19 mouse cellular contexts compared by ENCODE assay signal in the genomic region with DNA sequence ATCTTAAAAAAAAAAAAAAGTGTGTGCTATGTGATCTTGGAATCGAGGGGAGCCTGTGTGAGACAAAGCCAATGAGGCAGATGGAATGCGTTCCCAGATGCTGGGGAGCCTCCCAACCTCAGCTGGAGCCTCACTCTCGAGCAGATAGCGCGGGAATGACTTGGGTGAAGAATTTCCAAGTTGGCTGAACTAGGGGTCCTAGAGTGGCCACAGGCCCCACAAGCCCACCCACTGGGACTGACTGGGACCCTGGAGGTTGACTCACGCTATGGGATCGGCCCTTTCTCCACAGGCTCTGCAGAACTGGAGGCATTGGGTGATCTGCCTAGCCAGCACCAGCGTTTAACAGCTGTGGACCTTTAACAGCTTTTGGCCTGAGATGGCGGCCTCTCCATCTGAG. TPM values are rescaled to one million over a fixed set of nuclear protein-coding genes. Genes with fewer than 3 reads are reported as not detected.
A peak's percentile ranks its signal among the peaks of the same experiment; 100 is the strongest.
DNase-seq lines count a peak whose midpoint lies in the region; ATAC-seq and TF ChIP-seq lines count a peak whose summit lies in the region.
"Had no signal": no experiment of that assay in that cellular context is flagged by ENCODE, and none has a peak within 500 bp of the region (broad histone marks: within the 10 kb centered on the region; RNA-seq: fewer than 3 reads in every experiment).

No protein-coding gene starts in this region.

- H3K9ac ChIP-seq in forebrain, embryonic 15.5 days (replicated peaks) = no peak overlapping the region
- H3K9ac ChIP-seq in forebrain, embryonic 13.5 days = no peak overlapping the region
- no peak overlapping the region for H3K9ac ChIP-seq in midbrain, embryonic 11.5 days (ENCODE audit: low read length)
- H3K9ac ChIP-seq in midbrain, postnatal 0 days (replicated peaks; ENCODE audit: low read length, poor library complexity, severe bottlenecking) = no peak overlapping the region
- H3K9ac ChIP-seq in stomach, embryonic 16.5 days (ENCODE audit: low read length) = no peak overlapping the region
- H3K9ac ChIP-seq: liver, embryonic 12.5 days; lung, embryonic 14.5 days; midbrain, embryonic 15.5 days had no signal

- H3K4me1 ChIP-seq in forebrain, embryonic 15.5 days = peaks cover 32% of the 10 kb centered on the region
- H3K4me1 ChIP-seq in forebrain, embryonic 13.5 days = peaks cover 42% of the 10 kb centered on the region
- peaks cover 5% of the 10 kb centered on the region; the same call in 1 of the 2 replicates for H3K4me1 ChIP-seq in midbrain, embryonic 11.5 days (ENCODE audit: control insufficient read depth, insufficient read depth, low read length)
- H3K4me1 ChIP-seq in midbrain, postnatal 0 days (ENCODE audit: insufficient read depth, low read length) = peaks cover 11% of the 10 kb centered on the region; the same call in 1 of the 2 replicates
- H3K4me1 ChIP-seq in heart, embryonic 10.5 days = peaks cover 38% of the 10 kb centered on the region
- H3K4me1 ChIP-seq in stomach, embryonic 16.5 days (ENCODE audit: control insufficient read depth, insufficient read depth, low read length) = peaks cover 33% of the 10 kb centered on the region

- no peak overlapping the region for H3K4me3 ChIP-seq in forebrain, embryonic 15.5 days
- H3K4me3 ChIP-seq in forebrain, embryonic 13.5 days = no peak overlapping the region
- H3K4me3 ChIP-seq in midbrain, embryonic 11.5 days (ENCODE audit: low read depth, low read length) = no peak overlapping the region
- no peak overlapping the region for H3K4me3 ChIP-seq in midbrain, postnatal 0 days (ENCODE audit: low read depth, low read length)
- H3K4me3 ChIP-seq in heart, embryonic 10.5 days = no peak overlapping the region
- no peak overlapping the region for H3K4me3 ChIP-seq in stomach, embryonic 16.5 days (replicated peaks; ENCODE audit: low read length)
- H3K4me3 ChIP-seq: erythroblast, embryonic 14.5 days; liver, embryonic 12.5 days had no signal

- WGBS in forebrain, embryonic 15.5 days = 81% methylated on average over 9 of the region's 9 CpGs
- WGBS in forebrain, embryonic 13.5 days = 85% methylated on average over 9 of the region's 9 CpGs
- 85% methylated on average over 9 of the region's 9 CpGs for whole genome bisulfite sequencing in midbrain, embryonic 11.5 days
- WGBS in midbrain, postnatal 0 days = 89% methylated on average over 9 of the region's 9 CpGs
- WGBS in heart, embryonic 10.5 days = 70% methylated on average over 9 of the region's 9 CpGs
- WGBS in stomach, embryonic 16.5 days = 69% methylated on average over 9 of the region's 9 CpGs

- ATAC-seq in forebrain, embryonic 15.5 days (replicated peaks) = no peak
- ATAC-seq in forebrain, embryonic 13.5 days = no peak
- ATAC-seq in midbrain, embryonic 11.5 days (ENCODE audit: low FRiP score) = no peak
- no peak for ATAC-seq in midbrain, postnatal 0 days (ENCODE audit: low FRiP score)
- no peak for ATAC-seq in stomach, embryonic 16.5 days (ENCODE audit: insufficient read depth, low FRiP score)
- ATAC-seq: liver, embryonic 12.5 days had no signal

- H3K27me3 ChIP-seq in forebrain, embryonic 15.5 days = no peaks in the 10 kb centered on the region
- H3K27me3 ChIP-seq in forebrain, embryonic 13.5 days = no peaks in the 10 kb centered on the region
- no peaks in the 10 kb centered on the region for H3K27me3 ChIP-seq in midbrain, embryonic 11.5 days (ENCODE audit: control insufficient read depth, insufficient read depth, low read length)
- H3K27me3 ChIP-seq in midbrain, postnatal 0 days (ENCODE audit: insufficient read depth, low read length) = no peaks in the 10 kb centered on the region
- H3K27me3 ChIP-seq in heart, embryonic 10.5 days (ENCODE audit: insufficient read depth, poor library complexity, severe bottlenecking) = 0 out of 2 replicates have a peak, but pooled peaks cover 6% of the 10 kb centered on the region
- no peaks in the 10 kb centered on the region for H3K27me3 ChIP-seq in stomach, embryonic 16.5 days (ENCODE audit: control insufficient read depth, insufficient read depth, low read length)
- H3K27me3 ChIP-seq: midbrain, embryonic 15.5 days had no signal

- DNase-seq in midbrain, embryonic 11.5 days (ENCODE audit: low spot score, missing footprints) = peak; percentile 39
- DNase-seq in midbrain, postnatal 0 days (ENCODE audit: low spot score) = no peak
- DNase-seq in heart, embryonic 10.5 days (ENCODE audit: low spot score) = no peak
- no peak for DNase-seq in embryo, embryonic 10.5 days (ENCODE audit: low spot score)
- no peak for DNase-seq in liver
- DNase-seq: cerebellum, adult 9-10 months; kidney, adult 2 months; kidney, postnatal 14 days; lung, embryonic 14.5 days; thymus, postnatal 25 days had no signal

- H3K9me3 ChIP-seq in forebrain, embryonic 15.5 days = no peaks in the 10 kb centered on the region
- H3K9me3 ChIP-seq in forebrain, embryonic 13.5 days (replicated peaks) = 0 out of 2 replicates have a peak, but pooled peaks cover 3% of the 10 kb centered on the region
- no peaks in the 10 kb centered on the region for H3K9me3 ChIP-seq in midbrain, embryonic 11.5 days (ENCODE audit: control insufficient read depth, low read length)
- no peaks in the 10 kb centered on the region for H3K9me3 ChIP-seq in midbrain, postnatal 0 days (ENCODE audit: low read length)
- no peaks in the 10 kb centered on the region for H3K9me3 ChIP-seq in heart, embryonic 10.5 days
- no peaks in the 10 kb centered on the region for H3K9me3 ChIP-seq in stomach, embryonic 16.5 days (replicated peaks; ENCODE audit: control insufficient read depth, low read length)
- H3K9me3 ChIP-seq: midbrain, embryonic 15.5 days had no signal

- no peak for TF ChIP-seq CTCF in midbrain, postnatal 0 days (IDR thresholded peaks at IDR 0.05)

- no peaks in the 10 kb centered on the region for H3K36me3 ChIP-seq in forebrain, embryonic 15.5 days
- H3K36me3 ChIP-seq in forebrain, embryonic 13.5 days (ENCODE audit: poor library complexity, severe bottlenecking) = no peaks in the 10 kb centered on the region
- no peaks in the 10 kb centered on the region for H3K36me3 ChIP-seq in midbrain, embryonic 11.5 days (ENCODE audit: control insufficient read depth, insufficient read depth, low read length)
- no peaks in the 10 kb centered on the region for H3K36me3 ChIP-seq in midbrain, postnatal 0 days (ENCODE audit: insufficient read depth, low read length)
- H3K36me3 ChIP-seq in heart, embryonic 10.5 days = no peaks in the 10 kb centered on the region
- H3K36me3 ChIP-seq in stomach, embryonic 16.5 days (ENCODE audit: control insufficient read depth, insufficient read depth, low read length) = no peaks in the 10 kb centered on the region
- H3K36me3 ChIP-seq: liver, embryonic 12.5 days; midbrain, embryonic 15.5 days had no signal

- H3K27ac ChIP-seq in forebrain, embryonic 15.5 days (replicated peaks) = peak overlapping the region; percentile 46; the same call in 1 of the 2 replicates
- no peak overlapping the region for H3K27ac ChIP-seq in forebrain, embryonic 13.5 days
- no peak overlapping the region for H3K27ac ChIP-seq in midbrain, embryonic 11.5 days (ENCODE audit: low read depth, low read length)
- H3K27ac ChIP-seq in midbrain, postnatal 0 days (ENCODE audit: low read depth, low read length) = no peak overlapping the region
- H3K27ac ChIP-seq in heart, embryonic 10.5 days = 0 out of 2 replicates have a peak overlapping the region, but pooled peaks have one; percentile 33
- H3K27ac ChIP-seq in stomach, embryonic 16.5 days (ENCODE audit: low read length) = peak overlapping the region; percentile 87
- H3K27ac ChIP-seq: liver, embryonic 12.5 days; macrophage had no signal

- H3K4me2 ChIP-seq in forebrain, embryonic 15.5 days (replicated peaks) = no peak overlapping the region
- H3K4me2 ChIP-seq in forebrain, embryonic 13.5 days = no peak overlapping the region
- no peak overlapping the region for H3K4me2 ChIP-seq in midbrain, embryonic 11.5 days
- H3K4me2 ChIP-seq in midbrain, postnatal 0 days (ENCODE audit: low read depth, low read length, poor library complexity, severe bottlenecking) = no peak overlapping the region
- H3K4me2 ChIP-seq in stomach, embryonic 16.5 days (ENCODE audit: low read depth, low read length) = no peak overlapping the region
- H3K4me2 ChIP-seq: liver, embryonic 12.5 days; lung, embryonic 14.5 days had no signal

RNA-seq across cellular contexts. Expression of gene Cpne7, which starts 19.1 kb away (rescaled TPM):
- 2.5 and 3.2 TPM in 2 replicates for polyA plus RNA-seq in forebrain, embryonic 15.5 days (2015; fragmentation: Nextera tagmentation; extraction: Ambion mirVana)
- polyA plus RNA-seq in forebrain, embryonic 13.5 days (2015; fragmentation: Nextera tagmentation; extraction: Ambion mirVana) = 0.43 and 0.64 TPM in 2 replicates
- polyA plus RNA-seq in midbrain, embryonic 11.5 days (2014; fragmentation: Nextera tagmentation; extraction: Ambion mirVana) = 0.07 TPM in 1 of 2 replicates, not detected in the other
- 29.2 and 33.0 TPM in 2 replicates for total RNA-seq in midbrain, postnatal 0 days (2014; rRNA removed)
- polyA plus RNA-seq in midbrain, postnatal 0 days (2015; fragmentation: Nextera tagmentation; extraction: Ambion mirVana) = 28.0 and 29.1 TPM in 2 replicates
- polyA plus RNA-seq in heart, embryonic 10.5 days (2016; fragmentation: Nextera tagmentation; extraction: Ambion mirVana) = 0.76 and 1.5 TPM in 2 replicates
- polyA plus RNA-seq in stomach, embryonic 16.5 days (2015; fragmentation: Nextera tagmentation; extraction: Ambion mirVana) = 2.2 and 3.4 TPM in 2 replicates
- polyA plus RNA-seq: macrophage had no signal

RNA-seq across cellular contexts. Expression of gene Sult5a1, which starts 21.8 kb away (rescaled TPM):
- 0.69 and 1.0 TPM in 2 replicates for polyA plus RNA-seq in forebrain, embryonic 15.5 days (2015; fragmentation: Nextera tagmentation; extraction: Ambion mirVana)
- 0.40 and 0.44 TPM in 2 replicates for polyA plus RNA-seq in forebrain, embryonic 13.5 days (2015; fragmentation: Nextera tagmentation; extraction: Ambion mirVana)
- polyA plus RNA-seq in midbrain, embryonic 11.5 days (2014; fragmentation: Nextera tagmentation; extraction: Ambion mirVana) = 2.9 and 3.2 TPM in 2 replicates
- 0.80 and 2.8 TPM in 2 replicates for total RNA-seq in midbrain, postnatal 0 days (2014; rRNA removed)
- polyA plus RNA-seq in midbrain, postnatal 0 days (2015; fragmentation: Nextera tagmentation; extraction: Ambion mirVana) = 1.1 and 2.2 TPM in 2 replicates
- polyA plus RNA-seq in heart, embryonic 10.5 days (2016; fragmentation: Nextera tagmentation; extraction: Ambion mirVana) = 9.3 and 12.3 TPM in 2 replicates
- polyA plus RNA-seq in stomach, embryonic 16.5 days (2015; fragmentation: Nextera tagmentation; extraction: Ambion mirVana) = 17.6 and 18.4 TPM in 2 replicates
- polyA plus RNA-seq: macrophage had no signal

RNA-seq across cellular contexts. Expression of gene Rpl13, which starts 34.1 kb away (rescaled TPM):
- polyA plus RNA-seq in forebrain, embryonic 15.5 days (2015; fragmentation: Nextera tagmentation; extraction: Ambion mirVana) = 886 and 899 TPM in 2 replicates
- polyA plus RNA-seq in forebrain, embryonic 13.5 days (2015; fragmentation: Nextera tagmentation; extraction: Ambion mirVana) = 917 and 1,023 TPM in 2 replicates
- polyA plus RNA-seq in midbrain, embryonic 11.5 days (2014; fragmentation: Nextera tagmentation; extraction: Ambion mirVana) = 1,312 and 1,403 TPM in 2 replicates
- total RNA-seq in midbrain, postnatal 0 days (2014; rRNA removed) = 2,117 and 2,785 TPM in 2 replicates
- 801 and 821 TPM in 2 replicates for polyA plus RNA-seq in midbrain, postnatal 0 days (2015; fragmentation: Nextera tagmentation; extraction: Ambion mirVana)
- 1,165 and 1,266 TPM in 2 replicates for polyA plus RNA-seq in heart, embryonic 10.5 days (2016; fragmentation: Nextera tagmentation; extraction: Ambion mirVana)
- 1,046 and 1,463 TPM in 2 replicates for polyA plus RNA-seq in stomach, embryonic 16.5 days (2015; fragmentation: Nextera tagmentation; extraction: Ambion mirVana)

RNA-seq across cellular contexts. Expression of gene Dpep1, which starts 49.8 kb away (rescaled TPM):
- 0.11 TPM in 1 of 2 replicates, not detected in the other for polyA plus RNA-seq in forebrain, embryonic 15.5 days (2015; fragmentation: Nextera tagmentation; extraction: Ambion mirVana)
- not detected in 2 replicates for polyA plus RNA-seq in forebrain, embryonic 13.5 days (2015; fragmentation: Nextera tagmentation; extraction: Ambion mirVana)
- polyA plus RNA-seq in midbrain, embryonic 11.5 days (2014; fragmentation: Nextera tagmentation; extraction: Ambion mirVana) = 1.7 and 2.2 TPM in 2 replicates
- total RNA-seq in midbrain, postnatal 0 days (2014; rRNA removed) = 0.38 and 0.60 TPM in 2 replicates
- polyA plus RNA-seq in midbrain, postnatal 0 days (2015; fragmentation: Nextera tagmentation; extraction: Ambion mirVana) = 0.11 and 0.33 TPM in 2 replicates
- polyA plus RNA-seq in heart, embryonic 10.5 days (2016; fragmentation: Nextera tagmentation; extraction: Ambion mirVana) = 1.9 and 5.2 TPM in 2 replicates
- 6.1 and 7.0 TPM in 2 replicates for polyA plus RNA-seq in stomach, embryonic 16.5 days (2015; fragmentation: Nextera tagmentation; extraction: Ambion mirVana)
- total RNA-seq: left cerebral cortex, postnatal 14 days; MEL had no signal
- polyA plus RNA-seq: erythroblast, embryonic 14.5 days; macrophage had no signal

Comparison
In these comparisons a context has a peak if more than half of its experiments do, and no peak if none do; other contexts are left out.
1. H3K27ac ChIP-seq: peak in forebrain, embryonic 15.5 days (single experiment), heart, embryonic 10.5 days (single experiment) and stomach, embryonic 16.5 days (single experiment); none in forebrain, embryonic 13.5 days (single experiment), midbrain, embryonic 11.5 days (single experiment) and midbrain, postnatal 0 days (single experiment).